In the genomic region with DNA sequence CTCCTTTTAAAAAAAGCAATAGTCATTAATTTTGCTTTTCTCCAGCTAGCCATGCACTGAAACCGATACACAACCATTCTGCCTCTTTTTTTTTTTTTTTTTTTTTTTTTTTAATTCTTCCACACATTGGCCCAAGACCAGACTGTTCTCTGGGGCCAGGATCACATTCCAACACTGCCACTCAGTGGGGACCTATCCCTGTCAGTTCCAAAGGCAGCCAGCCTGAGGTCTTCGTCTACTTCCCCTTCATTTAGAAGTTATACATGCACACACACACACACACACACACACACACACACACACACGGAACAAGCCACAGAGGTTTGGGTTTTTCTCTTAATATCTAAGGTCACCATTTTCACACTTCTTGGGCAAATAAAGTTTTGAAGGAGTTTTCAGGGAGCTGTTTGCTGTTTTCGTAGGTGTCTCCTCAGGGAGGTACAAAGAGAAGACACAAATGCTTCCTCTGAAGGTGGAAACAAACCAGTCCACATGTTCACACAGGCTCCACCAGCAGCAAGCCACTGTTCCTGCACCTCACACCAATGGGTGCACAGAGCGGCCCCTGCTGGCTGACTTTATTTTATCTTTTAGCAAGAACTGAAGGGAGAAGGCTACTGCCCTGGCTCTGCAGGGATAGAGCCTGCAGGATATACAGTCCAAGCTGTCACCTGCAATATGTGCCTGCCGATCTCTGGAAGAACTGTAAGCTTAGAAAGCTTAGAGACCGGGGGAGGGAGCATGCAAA, we compare ENCODE assay signal across 8 mouse cellular contexts.
A peak's percentile ranks its signal among the peaks of the same experiment; 100 is the strongest.
DNase-seq lines count a peak whose midpoint lies in the region; ATAC-seq lines count a peak whose summit lies in the region.

No protein-coding gene starts in this region.

- H3K4me3 ChIP-seq in embryonic facial prominence, embryonic 15.5 days (replicated peaks): no peak overlapping the region
- H3K4me3 ChIP-seq in heart, embryonic 15.5 days: no peak overlapping the region
- no peak overlapping the region for H3K4me3 ChIP-seq in liver, embryonic 13.5 days (replicated peaks)
- no peak overlapping the region for H3K4me3 ChIP-seq in neural tube, embryonic 15.5 days (replicated peaks)

- no peak overlapping the region for H3K27ac ChIP-seq in embryonic facial prominence, embryonic 15.5 days (replicated peaks)
- H3K27ac ChIP-seq in heart, embryonic 15.5 days: no peak overlapping the region
- no peak overlapping the region for H3K27ac ChIP-seq in liver, embryonic 13.5 days
- H3K27ac ChIP-seq in neural tube, embryonic 15.5 days (replicated peaks): no peak overlapping the region

- no peak overlapping the region for H3K9ac ChIP-seq in embryonic facial prominence, embryonic 15.5 days
- H3K9ac ChIP-seq in heart, embryonic 15.5 days: no peak overlapping the region
- no peak overlapping the region for H3K9ac ChIP-seq in liver, embryonic 13.5 days
- H3K9ac ChIP-seq in neural tube, embryonic 15.5 days (replicated peaks): no peak overlapping the region

- ATAC-seq in embryonic facial prominence, embryonic 15.5 days (ENCODE audit: insufficient number of reproducible peaks, low FRiP score, low TSS enrichment, low read depth): peak; percentile 63; the same call in 1 of the 2 replicates
- peak; percentile 74 for ATAC-seq in heart, embryonic 15.5 days (replicated peaks; ENCODE audit: insufficient number of reproducible peaks, insufficient read depth, low FRiP score, low read depth)
- no peak for ATAC-seq in liver, embryonic 13.5 days (ENCODE audit: low read depth)
- peak; percentile 86 for ATAC-seq in neural tube, embryonic 15.5 days (ENCODE audit: low FRiP score)

- peak; percentile 64 for DNase-seq in 3T3-L1 (ENCODE audit: low read depth, low spot score)
- DNase-seq in adrenal gland, postnatal 4 days (ENCODE audit: low spot score in 2 of 2): peak; percentile 49 to 59
- peak; percentile 87 for DNase-seq in kidney, postnatal 14 days
- DNase-seq in liver, embryonic 13.5 days: peak; percentile 23
- DNase-seq in testis, postnatal 14 days (ENCODE audit: low spot score): peak; percentile 58

- no peaks in the 10 kb centered on the region for H3K4me1 ChIP-seq in embryonic facial prominence, embryonic 15.5 days
- H3K4me1 ChIP-seq in heart, embryonic 15.5 days (replicated peaks): peaks cover 9% of the 10 kb centered on the region
- no peaks in the 10 kb centered on the region for H3K4me1 ChIP-seq in liver, embryonic 13.5 days (replicated peaks)
- H3K4me1 ChIP-seq in neural tube, embryonic 15.5 days: no peaks in the 10 kb centered on the region

- no peaks in the 10 kb centered on the region for H3K27me3 ChIP-seq in embryonic facial prominence, embryonic 15.5 days
- H3K27me3 ChIP-seq in heart, embryonic 15.5 days: no peaks in the 10 kb centered on the region
- H3K27me3 ChIP-seq in liver, embryonic 13.5 days: no peaks in the 10 kb centered on the region
- peaks cover 2% of the 10 kb centered on the region; the same call in 1 of the 2 replicates for H3K27me3 ChIP-seq in neural tube, embryonic 15.5 days (replicated peaks)

- WGBS in embryonic facial prominence, embryonic 15.5 days: 22% methylated on average over 7 of the region's 7 CpGs
- 31% methylated on average over 7 of the region's 7 CpGs for WGBS in heart, embryonic 15.5 days
- WGBS in liver, embryonic 13.5 days (ENCODE audit: insufficient replicate concordance): 23% methylated on average over 7 of the region's 7 CpGs
- WGBS in neural tube, embryonic 15.5 days: 39% methylated on average over 7 of the region's 7 CpGs

- no peaks in the 10 kb centered on the region for H3K36me3 ChIP-seq in embryonic facial prominence, embryonic 15.5 days
- no peaks in the 10 kb centered on the region for H3K36me3 ChIP-seq in heart, embryonic 15.5 days
- no peaks in the 10 kb centered on the region for H3K36me3 ChIP-seq in liver, embryonic 13.5 days
- no peaks in the 10 kb centered on the region for H3K36me3 ChIP-seq in neural tube, embryonic 15.5 days

- no peak overlapping the region for H3K4me2 ChIP-seq in embryonic facial prominence, embryonic 15.5 days (replicated peaks)
- no peak overlapping the region for H3K4me2 ChIP-seq in heart, embryonic 15.5 days
- no peak overlapping the region for H3K4me2 ChIP-seq in liver, embryonic 13.5 days
- H3K4me2 ChIP-seq in neural tube, embryonic 15.5 days: no peak overlapping the region

- no peaks in the 10 kb centered on the region for H3K9me3 ChIP-seq in embryonic facial prominence, embryonic 15.5 days (replicated peaks)
- H3K9me3 ChIP-seq in heart, embryonic 15.5 days (replicated peaks): no peaks in the 10 kb centered on the region
- no peaks in the 10 kb centered on the region for H3K9me3 ChIP-seq in liver, embryonic 13.5 days (replicated peaks)
- H3K9me3 ChIP-seq in neural tube, embryonic 15.5 days (replicated peaks): no peaks in the 10 kb centered on the region

Comparison
In these comparisons a context has a peak if more than half of its experiments do, and no peak if none do; other contexts are left out.
1. DNase-seq: peak in every context shown above with its lines; median percentile 87 in kidney, postnatal 14 days; 64 in 3T3-L1; 58 in testis, postnatal 14 days; 54 in adrenal gland, postnatal 4 days; 23 in liver, embryonic 13.5 days.